Mouse (Mus musculus): ENCODE measurements around the gene Gm42688. TPM values are rescaled to one million over a fixed set of nuclear protein-coding genes. Genes with fewer than 3 reads are reported as not detected.

The Gm42688 gene
- polyA plus RNA-seq, 1 experiment from 2014 or later, result 1.1 TPM

DNA sequence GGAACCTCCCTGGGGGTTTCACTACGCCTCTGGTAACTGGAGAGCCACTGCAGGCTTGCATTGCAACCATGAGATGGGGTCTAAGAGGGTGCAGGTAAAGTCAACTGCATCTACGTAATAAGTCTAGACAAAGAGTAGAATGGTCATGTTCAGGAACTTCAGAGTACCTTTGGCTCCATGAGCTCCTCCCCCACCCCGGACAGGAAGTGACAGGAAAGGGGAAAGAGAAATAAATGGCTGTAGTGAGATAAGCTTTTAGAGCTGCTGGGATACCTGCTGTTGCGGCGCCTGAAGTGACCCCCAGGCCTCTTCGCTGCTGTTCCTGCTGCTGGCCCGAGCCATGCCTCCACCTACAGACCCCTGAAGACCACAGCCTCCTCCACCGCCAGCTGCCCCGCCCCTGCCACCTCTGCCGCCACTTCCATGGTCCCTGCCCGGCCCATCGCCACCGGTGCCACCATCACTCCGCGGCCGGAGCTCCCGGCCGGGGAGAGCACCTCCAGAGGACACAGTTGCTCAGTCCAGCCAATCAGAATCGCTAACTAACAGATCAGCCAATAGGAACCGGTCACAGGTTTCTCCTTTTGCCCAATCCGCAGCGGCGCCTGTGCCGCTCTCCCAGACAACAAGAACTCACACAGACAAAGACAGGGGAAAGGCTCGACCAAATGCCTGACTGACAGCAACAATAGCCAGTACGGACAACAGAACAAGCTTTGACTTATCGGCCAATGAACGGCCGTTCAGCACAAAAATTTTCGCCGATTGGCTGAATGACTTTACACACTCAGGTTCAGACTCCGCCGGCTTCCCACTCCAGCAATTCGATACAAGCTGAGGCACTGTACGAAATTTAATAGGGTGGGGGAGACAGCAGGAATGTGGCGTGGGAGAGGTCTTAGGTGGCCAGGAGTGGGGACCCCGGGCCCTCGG, 19.8 kb downstream of the Gm42688 start, which contains the start of gene Wbp1:
Gene Wbp1 (minus strand): TSS at position 630 of the 933 bp plus-strand sequence.
- DNase-seq (ENCODE audit: low spot score) (peak; percentile 96), ATAC-seq (ENCODE audit: low FRiP score, low TSS enrichment) (peak; percentile 96)
- TF ChIP-seq EP300 (optimal IDR thresholded peaks at IDR 0.05), result no peak
- peak; percentile 37 for TF ChIP-seq CTCF (IDR thresholded peaks at IDR 0.05; ENCODE audit: low read depth)
- Histone ChIP-seq H3K4me1 (replicated peaks; ENCODE audit: control insufficient read depth, insufficient read depth) (no peaks in the 10 kb centered on the region; the same call in none of the 2 replicates), H3K36me3 (ENCODE audit: control insufficient read depth, insufficient read depth, low read length) (peaks cover 5% of the 10 kb centered on the region), H3K27ac (replicated peaks) (peak within 1 kb of the TSS; percentile 92), H3K27me3 (ENCODE audit: control insufficient read depth, insufficient read depth, low read length) (no peaks in the 10 kb centered on the region), H3K9me3 (ENCODE audit: control insufficient read depth, low read length) (no peaks in the 10 kb centered on the region), H3K4me2 (replicated peaks; ENCODE audit: low read depth) (peak within 1 kb of the TSS; percentile 99), H3K4me3 (ENCODE audit: low read depth, low read length) (peak within 1 kb of the TSS; percentile 70), H3K9ac (ENCODE audit: low read length) (peak within 1 kb of the TSS; percentile 73)
- under 1% methylated on average over 38 of the region's 38 CpGs for WGBS

DNA sequence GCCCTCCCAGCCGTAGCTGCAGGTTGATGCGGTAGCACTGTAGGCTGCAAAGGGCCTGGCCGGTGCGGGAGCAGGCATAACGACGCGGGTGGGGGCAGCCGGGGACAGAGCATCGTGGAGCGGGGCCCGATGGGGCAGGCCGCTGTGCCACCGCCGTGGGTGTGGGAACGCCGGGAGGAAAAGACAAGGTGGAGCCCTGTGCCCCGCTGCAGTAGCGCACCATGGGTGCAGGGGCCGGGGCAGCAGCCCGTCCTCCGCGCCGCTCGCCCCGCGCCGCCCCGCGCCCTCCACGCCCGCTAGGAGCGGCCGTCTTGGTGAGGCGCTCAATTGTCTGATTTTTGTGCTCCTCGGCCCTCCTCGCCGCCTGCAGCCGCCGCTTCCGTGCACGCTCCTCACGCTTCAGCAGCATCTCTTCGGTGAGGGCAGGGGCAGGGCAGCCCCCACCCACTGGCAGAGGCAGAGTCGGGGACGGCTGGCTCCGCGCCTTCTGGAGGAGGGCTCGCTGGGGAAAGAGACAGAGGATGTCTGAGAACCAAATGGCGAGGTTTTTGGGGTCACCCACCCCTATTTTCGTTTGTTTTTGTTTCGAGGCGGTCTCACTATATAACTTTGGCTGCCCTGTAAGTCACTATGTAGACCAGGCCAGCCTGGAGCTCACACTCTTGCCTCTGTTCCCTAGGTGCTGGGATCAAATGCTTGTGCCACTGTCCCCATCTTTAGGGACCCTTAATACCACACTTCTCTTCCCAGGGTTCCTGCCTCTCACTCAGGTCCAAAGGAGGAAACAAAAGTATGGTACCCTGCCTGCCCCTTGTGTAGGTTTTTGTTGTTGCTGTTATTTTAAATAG, 20.7 kb downstream of the Gm42688 start:
- ATAC-seq (ENCODE audit: low FRiP score, low TSS enrichment), result peak; percentile 43; the same call in 1 of the 2 replicates
- 1% methylated on average over 51 of the region's 52 CpGs for WGBS
- Histone ChIP-seq H3K36me3 (ENCODE audit: control insufficient read depth, insufficient read depth, low read length) (peaks cover 5% of the 10 kb centered on the region), H3K4me2 (replicated peaks; ENCODE audit: low read depth) (peak overlapping the region; percentile 99), H3K27ac (replicated peaks) (peak overlapping the region; percentile 92), H3K4me1 (replicated peaks; ENCODE audit: control insufficient read depth, insufficient read depth) (no peaks in the 10 kb centered on the region; the same call in none of the 2 replicates), H3K9me3 (ENCODE audit: control insufficient read depth, low read length) (no peaks in the 10 kb centered on the region), H3K27me3 (ENCODE audit: control insufficient read depth, insufficient read depth, low read length) (no peaks in the 10 kb centered on the region), H3K9ac (ENCODE audit: low read length) (peak overlapping the region; percentile 69), H3K4me3 (ENCODE audit: low read depth, low read length) (peak overlapping the region; percentile 70)
- no peak for TF ChIP-seq CTCF (IDR thresholded peaks at IDR 0.05; ENCODE audit: low read depth)
- no peak for TF ChIP-seq EP300 (optimal IDR thresholded peaks at IDR 0.05)
- DNase-seq (ENCODE audit: low spot score), result no peak

DNA sequence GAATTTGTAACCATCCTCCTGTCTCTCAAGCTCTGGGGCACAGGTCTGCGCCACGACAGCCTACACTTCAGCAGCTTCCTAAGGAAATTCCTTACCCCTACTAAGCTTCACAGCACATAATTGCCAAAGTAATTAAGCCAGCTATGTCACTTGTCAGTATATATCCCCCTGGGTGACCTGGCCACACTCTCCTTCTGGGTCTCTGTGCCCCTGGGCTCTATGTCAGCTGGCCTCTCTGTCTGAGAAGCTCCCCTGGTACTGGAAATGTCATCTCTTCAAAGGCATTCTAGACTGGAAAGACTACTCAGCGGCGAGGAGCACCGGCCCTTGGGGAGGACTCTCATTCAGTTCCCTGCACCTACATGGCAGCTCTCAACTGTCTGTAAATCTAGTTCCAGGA, 21.5 kb downstream of the Gm42688 start:
- Histone ChIP-seq H3K27ac (replicated peaks) (no peak overlapping the region), H3K9ac (ENCODE audit: low read length) (no peak overlapping the region), H3K4me3 (ENCODE audit: low read depth, low read length) (no peak overlapping the region), H3K27me3 (ENCODE audit: control insufficient read depth, insufficient read depth, low read length) (no peaks in the 10 kb centered on the region), H3K4me1 (replicated peaks; ENCODE audit: control insufficient read depth, insufficient read depth) (no peaks in the 10 kb centered on the region; the same call in none of the 2 replicates), H3K36me3 (ENCODE audit: control insufficient read depth, insufficient read depth, low read length) (peaks cover 2% of the 10 kb centered on the region), H3K4me2 (replicated peaks; ENCODE audit: low read depth) (no peak overlapping the region), H3K9me3 (ENCODE audit: control insufficient read depth, low read length) (no peaks in the 10 kb centered on the region)
- 76% methylated on average over 5 of the region's 5 CpGs for WGBS
- DNase-seq (ENCODE audit: low spot score) (no peak), ATAC-seq (ENCODE audit: low FRiP score, low TSS enrichment) (no peak)
- TF ChIP-seq EP300 (optimal IDR thresholded peaks at IDR 0.05) (no peak), CTCF (IDR thresholded peaks at IDR 0.05; ENCODE audit: low read depth) (no peak)

DNA sequence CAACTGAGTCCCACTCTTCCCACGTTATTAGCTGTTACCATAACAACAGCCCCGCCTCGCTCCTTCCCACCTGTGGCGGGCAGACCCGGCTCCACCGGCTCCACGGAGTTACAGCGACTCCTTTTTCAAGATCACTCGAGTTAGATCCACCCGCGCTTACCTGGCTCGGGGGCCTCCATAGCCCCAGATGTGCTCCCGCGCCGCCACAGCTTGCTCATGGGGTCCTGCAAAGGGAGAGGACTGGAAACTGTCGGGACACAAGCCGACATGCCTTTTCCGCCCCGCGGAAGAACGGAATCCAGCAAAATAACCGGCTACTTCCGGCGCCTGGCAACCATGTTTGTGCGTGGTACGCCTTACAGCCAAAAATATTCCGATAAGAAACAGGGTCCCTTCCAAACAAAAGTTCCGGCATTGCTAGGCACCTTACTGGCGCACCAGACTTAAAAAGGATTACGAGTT, 23.5 kb downstream of the Gm42688 start:
- Histone ChIP-seq H3K9ac (ENCODE audit: low read length) (peak overlapping the region; percentile 75), H3K27me3 (ENCODE audit: control insufficient read depth, insufficient read depth, low read length) (no peaks in the 10 kb centered on the region), H3K4me3 (ENCODE audit: low read depth, low read length) (peak overlapping the region; percentile 80), H3K9me3 (ENCODE audit: control insufficient read depth, low read length) (no peaks in the 10 kb centered on the region), H3K36me3 (ENCODE audit: control insufficient read depth, insufficient read depth, low read length) (no peaks in the 10 kb centered on the region), H3K4me1 (replicated peaks; ENCODE audit: control insufficient read depth, insufficient read depth) (no peaks in the 10 kb centered on the region; the same call in none of the 2 replicates), H3K4me2 (replicated peaks; ENCODE audit: low read depth) (peak overlapping the region; percentile 91), H3K27ac (replicated peaks) (no peak overlapping the region)
- DNase-seq (ENCODE audit: low spot score), result peak; percentile 91
- under 1% methylated on average over 30 of the region's 30 CpGs for WGBS
- TF ChIP-seq EP300 (optimal IDR thresholded peaks at IDR 0.05) (no peak), CTCF (IDR thresholded peaks at IDR 0.05; ENCODE audit: low read depth) (no peak)
- peak; percentile 22 for ATAC-seq (ENCODE audit: low FRiP score, low TSS enrichment)

DNA sequence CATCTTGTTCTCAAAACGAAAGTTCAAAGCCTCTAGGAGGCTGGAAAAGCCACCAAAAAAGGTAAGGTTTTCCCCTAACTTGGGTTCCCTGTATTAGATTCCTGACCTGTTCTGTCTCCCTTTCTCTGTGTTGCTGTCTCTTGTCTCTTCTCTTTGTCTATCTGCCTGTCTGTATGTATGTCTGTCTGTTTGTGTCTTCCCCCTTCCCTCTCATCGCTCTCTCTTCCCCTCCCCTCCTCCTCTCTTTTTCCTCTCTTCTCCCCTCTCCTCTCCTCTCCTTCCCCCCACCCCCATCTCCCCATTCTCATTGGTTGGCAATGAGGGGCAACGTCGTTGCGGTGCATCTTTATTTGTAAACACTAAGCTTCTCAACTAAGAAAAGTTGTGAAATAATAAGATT, 23.9 kb downstream of the Gm42688 start, which contains the start of gene Ino80b:
Gene Ino80b (minus strand): TSS at position 101 of the 400 bp plus-strand sequence.
- H3K4me2 ChIP-seq (replicated peaks; ENCODE audit: low read depth), result peak within 1 kb of the TSS; percentile 91
- H3K27me3 ChIP-seq (ENCODE audit: control insufficient read depth, insufficient read depth, low read length), result no peaks in the 10 kb centered on the region
- DNase-seq (ENCODE audit: low spot score) (no peak), ATAC-seq (ENCODE audit: low FRiP score, low TSS enrichment) (no peak)
- H3K4me3 ChIP-seq (ENCODE audit: low read depth, low read length), result peak within 1 kb of the TSS; percentile 80
- H3K36me3 ChIP-seq (ENCODE audit: control insufficient read depth, insufficient read depth, low read length), result no peaks in the 10 kb centered on the region
- H3K9ac ChIP-seq (ENCODE audit: low read length), result peak within 1 kb of the TSS; percentile 75
- H3K4me1 ChIP-seq (replicated peaks; ENCODE audit: control insufficient read depth, insufficient read depth), result no peaks in the 10 kb centered on the region; the same call in none of the 2 replicates
- WGBS, result 23% methylated on average over 5 of the region's 5 CpGs
- TF ChIP-seq CTCF (IDR thresholded peaks at IDR 0.05; ENCODE audit: low read depth) (no peak), EP300 (optimal IDR thresholded peaks at IDR 0.05) (no peak)
- H3K27ac ChIP-seq (replicated peaks), result no peak within 1 kb of the TSS
- no peaks in the 10 kb centered on the region for H3K9me3 ChIP-seq (ENCODE audit: control insufficient read depth, low read length)

Measured in stomach, postnatal 0 days (tissue).